Mouse (Mus musculus) heart, embryonic 10.5 days (tissue): ENCODE measurements at regions not wholly inside any gene's neighbourhood (a gene's known extent, or its start where the extent isn't known, plus 50 kb on each side); places are given as distances from the start of the nearest gene placed in this dataset.

Source experiments
- DNase-seq: peaks from one replicate; pipeline ENCODE4 v3.0.0-alpha.2; 2017; ENCODE audit warnings: low spot score
- H3K27ac ChIP-seq: fragments of 300-500 bp; sonication (generic); 2 replicates; pipeline ENCODE4 v1.5.1; 2016; ENCODE audit warnings: mild to moderate bottlenecking
- H3K27me3 ChIP-seq: fragments of 300-500 bp; sonication (generic); 2 replicates; pipeline ENCODE4 v1.6.1; 2016; ENCODE audit warnings: mild to moderate bottlenecking; ENCODE audit not compliant: poor library complexity, insufficient read depth, severe bottlenecking
- H3K36me3 ChIP-seq: fragments of 300-500 bp; sonication (generic); 2 replicates; pipeline ENCODE4 v1.6.1; 2016; ENCODE audit warnings: mild to moderate bottlenecking, moderate library complexity
- H3K4me1 ChIP-seq: fragments of 300-500 bp; sonication (generic); 2 replicates; pipeline ENCODE4 v1.6.1; 2016; ENCODE audit warnings: mild to moderate bottlenecking
- H3K4me3 ChIP-seq: fragments of 300-500 bp; sonication (generic); 2 replicates; pipeline ENCODE4 v1.5.1; 2016; ENCODE audit warnings: mild to moderate bottlenecking, moderate library complexity
- H3K9me3 ChIP-seq: fragments of 300-500 bp; sonication (generic); 2 replicates; pipeline ENCODE4 v1.6.1; 2016; ENCODE audit warnings: mild to moderate bottlenecking, moderate library complexity
- WGBS: fragments of 180-500 bp; shearing (Covaris S2); methylation state at CpG from one replicate; pipeline ENCODE4 v1.1.7; 2016; 5-methylcytosine and 5-hydroxymethylcytosine counted together

DNA sequence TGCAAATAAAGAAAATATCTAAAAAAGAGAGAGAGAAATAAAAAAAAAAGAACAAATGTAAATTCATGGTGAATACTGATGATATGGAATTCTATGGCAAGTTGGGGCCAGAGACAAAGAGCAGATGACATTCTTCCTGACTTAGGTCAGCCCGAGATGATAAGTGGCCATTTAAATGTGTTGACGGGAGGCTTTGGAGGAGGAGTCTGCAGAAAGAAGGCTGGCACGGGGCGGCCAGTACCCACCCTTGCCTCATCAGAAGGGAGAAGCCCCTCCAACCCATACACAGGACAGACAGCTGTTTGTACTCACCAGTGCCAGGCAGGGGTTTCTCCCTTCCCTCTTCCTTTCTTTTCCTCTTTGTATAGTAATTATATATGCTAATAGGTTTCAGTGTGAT lies 108.0 kb upstream of the Rcn1 start:
- DNase-seq = no peak
- Histone ChIP-seq H3K9me3 (no peaks in the 10 kb centered on the region), H3K4me1 (peaks cover 10% of the 10 kb centered on the region; the same call in 1 of the 2 replicates), H3K27me3 (0 out of 2 replicates have a peak, but pooled peaks cover 6% of the 10 kb centered on the region), H3K27ac (no peak overlapping the region), H3K36me3 (no peaks in the 10 kb centered on the region), H3K4me3 (no peak overlapping the region)
- 10% methylated on average over 4 of the region's 4 CpGs for whole genome bisulfite sequencing

GRCm38 (mm10) chr2:105510816-105511215 lies 111.7 kb upstream of the Rcn1 start:
- no peaks in the 10 kb centered on the region for H3K9me3 ChIP-seq
- no peaks in the 10 kb centered on the region for H3K36me3 ChIP-seq
- H3K27me3 ChIP-seq = 0 out of 2 replicates have a peak, but pooled peaks cover 6% of the 10 kb centered on the region
- H3K4me3 ChIP-seq = no peak overlapping the region
- WGBS = 81% methylated on average over 4 of the region's 4 CpGs
- peaks cover 15% of the 10 kb centered on the region for H3K4me1 ChIP-seq
- no peak overlapping the region for H3K27ac ChIP-seq
- no peak for DNase-seq

GRCm38 (mm10) chr2:105511690-105512089 lies 112.6 kb upstream of the Rcn1 start:
- DNase-seq = no peak
- Histone ChIP-seq H3K4me3 (no peak overlapping the region), H3K36me3 (no peaks in the 10 kb centered on the region), H3K27me3 (0 out of 2 replicates have a peak, but pooled peaks cover 6% of the 10 kb centered on the region), H3K27ac (no peak overlapping the region), H3K9me3 (no peaks in the 10 kb centered on the region), H3K4me1 (peaks cover 20% of the 10 kb centered on the region)
- 63% methylated on average over 4 of the region's 4 CpGs for WGBS

DNA sequence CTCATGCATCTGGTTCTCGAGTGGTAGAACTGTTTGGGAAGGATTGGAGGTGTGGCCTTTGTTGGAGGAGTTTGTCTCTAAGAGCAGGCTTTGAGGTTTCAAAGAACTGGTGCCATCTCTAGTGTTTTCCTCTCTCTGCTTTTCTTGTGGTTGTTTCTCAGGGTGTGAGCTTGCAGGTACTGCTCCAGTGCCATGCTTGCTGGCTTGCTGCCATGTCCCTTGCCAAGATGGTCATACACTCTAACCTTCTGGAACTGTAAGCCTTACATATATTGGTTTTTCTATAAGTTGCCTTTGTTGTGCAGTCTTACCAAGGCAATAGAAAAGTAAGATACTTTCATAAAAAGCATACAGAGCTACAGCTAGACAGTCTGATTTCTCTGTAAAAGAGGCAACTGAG lies 115.1 kb upstream of the Rcn1 start:
- WGBS = 82% methylated on average over 1 of the region's 1 CpGs
- Histone ChIP-seq H3K4me1 (peaks cover 21% of the 10 kb centered on the region), H3K9me3 (no peaks in the 10 kb centered on the region), H3K36me3 (no peaks in the 10 kb centered on the region), H3K4me3 (no peak overlapping the region), H3K27ac (no peak overlapping the region), H3K27me3 (0 out of 2 replicates have a peak, but pooled peaks cover 5% of the 10 kb centered on the region)
- DNase-seq = no peak

- Histone ChIP-seq H3K4me3 (no peak overlapping the region), H3K36me3 (no peaks in the 10 kb centered on the region), H3K27me3 (no peaks in the 10 kb centered on the region), H3K9me3 (no peaks in the 10 kb centered on the region), H3K27ac (no peak overlapping the region), H3K4me1 (peaks cover 21% of the 10 kb centered on the region)
- 59% methylated on average over 3 of the region's 3 CpGs for WGBS
- DNase-seq = no peak
These were observed 115.8 kb upstream of the Rcn1 start for GRCm38 (mm10) chr2:105514881-105515280.

GRCm38 (mm10) chr2:105515326-105515725 lies 116.2 kb upstream of the Rcn1 start:
- Histone ChIP-seq H3K9me3 (no peaks in the 10 kb centered on the region), H3K4me3 (no peak overlapping the region), H3K27me3 (no peaks in the 10 kb centered on the region), H3K27ac (no peak overlapping the region), H3K4me1 (peaks cover 21% of the 10 kb centered on the region), H3K36me3 (no peaks in the 10 kb centered on the region)
- WGBS = 81% methylated on average over 3 of the region's 3 CpGs
- no peak for DNase-seq

DNA sequence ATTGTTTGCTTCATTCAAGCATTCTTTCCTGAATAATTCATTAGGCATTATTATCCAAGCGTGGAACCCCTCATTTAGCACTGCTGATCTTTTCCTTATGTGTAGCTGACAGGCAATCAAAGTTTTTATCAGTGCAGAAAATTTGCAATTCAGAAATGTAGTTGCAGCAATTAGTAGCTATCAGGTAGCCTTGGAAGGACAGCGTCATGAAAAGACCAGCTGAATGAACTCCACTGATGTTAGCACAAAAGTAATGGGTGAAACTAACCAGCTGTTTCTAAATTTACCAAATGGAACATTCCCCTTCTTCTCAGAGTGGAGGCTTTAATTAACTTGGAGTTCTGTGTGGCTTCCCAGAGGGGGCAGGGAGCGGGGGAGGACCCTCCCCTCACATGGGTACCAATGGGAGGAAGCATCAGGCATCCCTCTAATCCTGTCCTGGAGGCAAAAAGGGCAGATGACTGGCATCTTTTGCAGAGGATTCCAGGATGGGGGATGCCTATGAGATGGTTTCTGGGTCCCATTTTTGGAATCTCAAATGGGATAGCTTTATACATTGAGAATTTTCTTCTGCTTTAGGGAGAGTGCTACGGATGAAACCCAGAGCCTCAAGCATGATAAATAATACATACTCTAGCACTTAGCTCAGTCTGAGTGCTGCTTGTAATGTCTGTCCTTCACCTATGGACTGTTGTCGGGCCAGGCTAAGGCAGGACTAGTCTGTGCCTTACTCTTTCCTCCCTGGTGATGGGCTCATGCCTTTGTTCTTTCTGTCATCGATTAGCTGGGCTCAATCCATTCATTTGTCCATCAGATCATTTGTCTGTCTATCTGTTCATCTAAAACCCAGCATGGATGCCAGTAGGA lies 117.4 kb upstream of the Rcn1 start:
- Histone ChIP-seq H3K9me3 (no peaks in the 10 kb centered on the region), H3K27ac (no peak overlapping the region), H3K4me3 (no peak overlapping the region), H3K4me1 (peaks cover 15% of the 10 kb centered on the region), H3K36me3 (no peaks in the 10 kb centered on the region), H3K27me3 (0 out of 2 replicates have a peak, but pooled peaks cover 2% of the 10 kb centered on the region)
- DNase-seq = no peak
- 57% methylated on average over 6 of the region's 6 CpGs for WGBS

GRCm38 (mm10) chr2:105521841-105522240 lies 122.7 kb upstream of the Rcn1 start:
- no peaks in the 10 kb centered on the region for H3K9me3 ChIP-seq
- H3K27me3 ChIP-seq = peaks cover 20% of the 10 kb centered on the region
- H3K36me3 ChIP-seq = no peaks in the 10 kb centered on the region
- no peak overlapping the region for H3K27ac ChIP-seq
- peaks cover 10% of the 10 kb centered on the region for H3K4me1 ChIP-seq
- no peak for DNase-seq
- no peak overlapping the region for H3K4me3 ChIP-seq
- WGBS = 22% methylated on average over 4 of the region's 4 CpGs

DNA sequence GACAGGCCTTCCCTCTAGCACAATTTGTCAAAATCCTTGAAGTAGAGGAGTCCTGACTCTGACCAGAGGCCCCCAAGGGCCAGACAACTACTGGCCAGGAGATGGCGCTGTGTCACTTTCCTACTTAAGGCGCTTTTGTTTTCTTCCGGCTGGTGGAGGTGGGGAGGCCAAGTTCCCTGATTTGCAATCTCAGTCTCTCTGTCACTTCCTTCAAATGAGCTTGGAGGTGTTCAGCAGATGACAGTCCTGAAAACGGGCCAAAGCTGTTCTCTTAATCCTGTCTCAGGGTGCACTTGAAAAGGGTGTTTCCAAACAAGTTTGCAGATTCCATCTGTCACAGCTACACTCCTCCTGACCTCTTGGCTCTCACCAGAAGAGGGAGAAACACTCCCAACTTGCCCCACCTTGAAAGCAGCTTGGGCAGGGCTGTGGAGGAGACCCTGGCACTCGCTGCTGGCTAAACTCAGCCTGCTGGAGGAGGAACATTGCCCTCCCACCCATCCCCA lies 124.2 kb upstream of the Rcn1 start:
- Histone ChIP-seq H3K9me3 (no peaks in the 10 kb centered on the region), H3K4me3 (no peak overlapping the region), H3K36me3 (no peaks in the 10 kb centered on the region), H3K27me3 (peaks cover 20% of the 10 kb centered on the region), H3K27ac (no peak overlapping the region), H3K4me1 (peaks cover 6% of the 10 kb centered on the region; the same call in 1 of the 2 replicates)
- DNase-seq = peak; percentile 75
- WGBS = 6% methylated on average over 5 of the region's 5 CpGs

DNA sequence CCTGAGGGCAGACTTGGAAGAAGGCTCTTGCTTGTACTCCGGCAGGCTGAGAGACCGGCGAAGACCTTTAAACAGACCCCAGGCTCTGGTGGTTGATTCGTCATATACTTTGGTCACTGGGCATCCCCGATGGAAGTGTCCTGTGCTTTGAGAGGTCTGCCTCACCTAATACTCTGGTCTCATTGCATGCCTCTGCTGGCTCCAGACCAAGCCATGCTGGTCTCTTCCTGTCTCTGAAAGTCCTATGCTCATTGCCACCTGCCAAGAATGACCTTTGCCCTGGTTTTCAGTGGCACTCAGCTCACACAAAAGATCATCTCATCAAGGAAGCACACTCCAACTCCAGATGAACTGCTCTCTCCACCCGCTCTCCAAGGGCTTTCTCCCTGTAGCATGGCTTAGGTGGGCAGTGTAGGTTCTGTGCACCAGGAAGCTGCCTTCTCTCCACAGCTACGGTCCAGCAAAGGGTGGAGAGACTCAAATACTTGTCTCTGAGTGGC lies 126.0 kb upstream of the Rcn1 start:
- no peaks in the 10 kb centered on the region for H3K9me3 ChIP-seq
- no peak for DNase-seq
- 78% methylated on average over 7 of the region's 7 CpGs for WGBS
- no peak overlapping the region for H3K4me3 ChIP-seq
- no peaks in the 10 kb centered on the region for H3K36me3 ChIP-seq
- no peak overlapping the region for H3K27ac ChIP-seq
- peaks cover 20% of the 10 kb centered on the region for H3K27me3 ChIP-seq
- peaks cover 6% of the 10 kb centered on the region; the same call in 1 of the 2 replicates for H3K4me1 ChIP-seq

DNA sequence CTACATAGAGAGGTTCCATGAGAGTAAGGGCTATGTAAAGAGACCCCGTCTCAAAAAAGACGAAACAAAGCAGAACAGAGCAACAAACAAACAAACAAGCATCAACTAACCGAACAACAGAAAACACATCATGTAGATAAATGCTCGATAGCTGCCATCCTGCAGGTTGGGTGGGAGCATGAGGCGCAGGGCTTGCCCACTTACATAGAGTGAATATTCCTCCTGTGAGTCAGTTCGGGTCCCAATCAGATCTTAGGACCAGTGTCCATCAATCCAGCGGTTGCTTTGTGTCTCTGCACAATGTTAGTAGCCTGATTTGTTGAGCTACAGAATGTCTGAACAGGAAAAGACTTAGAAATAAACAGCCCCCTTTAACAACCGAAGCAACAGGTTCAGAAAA lies 129.4 kb upstream of the Rcn1 start:
- Histone ChIP-seq H3K4me3 (no peak overlapping the region), H3K27me3 (peaks cover 9% of the 10 kb centered on the region), H3K36me3 (no peaks in the 10 kb centered on the region), H3K4me1 (peaks cover 2% of the 10 kb centered on the region; the same call in 1 of the 2 replicates), H3K27ac (no peak overlapping the region), H3K9me3 (no peaks in the 10 kb centered on the region)
- 84% methylated on average over 8 of the region's 8 CpGs for WGBS
- DNase-seq = peak; percentile 63

- H3K27me3 ChIP-seq = no peaks in the 10 kb centered on the region
- H3K36me3 ChIP-seq = no peaks in the 10 kb centered on the region
- WGBS = 36% methylated on average over 13 of the region's 13 CpGs
- H3K4me1 ChIP-seq = 0 out of 2 replicates have a peak, but pooled peaks cover 5% of the 10 kb centered on the region
- H3K9me3 ChIP-seq = no peaks in the 10 kb centered on the region
- peak overlapping the region; percentile 15; the same call in 1 of the 2 replicates for H3K4me3 ChIP-seq
- no peak overlapping the region; the same call in 1 of the 2 replicates for H3K27ac ChIP-seq
- DNase-seq = peak; percentile 65
These were observed 124.6 kb upstream of the Pax6 start for GRCm38 (mm10) chr2:105544099-105544498.

DNA sequence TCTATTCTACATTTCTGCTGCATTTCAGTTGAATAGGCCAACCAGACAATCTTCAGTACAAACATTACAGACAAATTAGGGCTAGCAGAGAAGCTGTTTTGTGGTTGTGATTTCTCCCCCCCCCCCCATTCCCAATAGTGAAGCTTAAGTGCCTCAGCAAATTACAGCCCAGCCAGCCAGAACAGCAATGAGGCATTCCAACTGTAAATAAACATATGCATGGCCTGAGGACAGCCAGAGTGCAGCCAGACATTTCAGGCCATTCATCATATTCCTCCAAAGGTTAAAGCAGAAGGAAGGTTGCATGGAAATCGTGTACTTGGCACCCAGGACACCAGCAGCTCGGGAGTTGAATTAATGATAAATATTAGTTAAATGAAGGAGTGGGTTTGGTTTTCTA lies 116.6 kb upstream of the Pax6 start:
- H3K36me3 ChIP-seq = no peaks in the 10 kb centered on the region
- H3K9me3 ChIP-seq = no peaks in the 10 kb centered on the region
- DNase-seq = no peak
- no peak overlapping the region for H3K27ac ChIP-seq
- 76% methylated on average over 2 of the region's 2 CpGs for WGBS
- H3K4me3 ChIP-seq = no peak overlapping the region
- H3K27me3 ChIP-seq = no peaks in the 10 kb centered on the region
- H3K4me1 ChIP-seq = no peaks in the 10 kb centered on the region
